Mouse (Mus musculus) limb, embryonic 11.5 days (tissue): Measurements from ENCODE around the gene Adamtsl1. TPM values are rescaled to one million over a fixed set of nuclear protein-coding genes. Genes with fewer than 3 reads are reported as not detected.

Experiments
- ATAC-seq: fragments of 200-750 bp; cut with Nextera tagmentation; 2 replicates; pipeline ENCODE4 v1.8.0; 2017; ENCODE audit warnings: low read depth; ENCODE audit not compliant: insufficient number of reproducible peaks, low FRiP score, low TSS enrichment
- DNase-seq: peaks from one replicate; pipeline ENCODE4 v3.0.0-alpha.2; 2015; ENCODE audit warnings: low spot score
- H3K27ac ChIP-seq: fragments of 300-500 bp; sonication (generic); replicated peaks from 2 replicates; pipeline ENCODE4 v1.5.1; 2014; ENCODE audit warnings: low read depth, mild to moderate bottlenecking, low read length
- H3K27me3 ChIP-seq: fragments of 300-500 bp; sonication (generic); 2 replicates; pipeline ENCODE4 v1.6.1; 2014; ENCODE audit warnings: mild to moderate bottlenecking, low read length, mixed read lengths; ENCODE audit not compliant: control insufficient read depth, insufficient read depth
- H3K36me3 ChIP-seq: fragments of 300-500 bp; sonication (generic); 2 replicates; pipeline ENCODE4 v1.6.1; 2014; ENCODE audit warnings: mild to moderate bottlenecking, low read length, moderate library complexity, mixed read lengths; ENCODE audit not compliant: control insufficient read depth, insufficient read depth
- H3K4me1 ChIP-seq: fragments of 300-500 bp; sonication (generic); 2 replicates; pipeline ENCODE4 v1.6.1; 2014; ENCODE audit warnings: low read length, mixed read lengths; ENCODE audit not compliant: control insufficient read depth, insufficient read depth
- H3K4me2 ChIP-seq: fragments of 300-500 bp; sonication (generic); 2 replicates; pipeline ENCODE4 v1.6.1; 2014; ENCODE audit warnings: low read depth, mild to moderate bottlenecking, moderate library complexity; ENCODE audit not compliant: severe bottlenecking
- H3K4me3 ChIP-seq: fragments of 300-500 bp; sonication (generic); 2 replicates; pipeline ENCODE4 v1.5.1; 2014; ENCODE audit warnings: low read depth, low read length
- H3K9ac ChIP-seq: fragments of 300-500 bp; sonication (generic); 2 replicates; pipeline ENCODE4 v1.6.1; 2014; ENCODE audit warnings: mild to moderate bottlenecking, low read length
- H3K9me3 ChIP-seq: fragments of 300-500 bp; sonication (generic); 2 replicates; pipeline ENCODE4 v1.6.1; 2016; ENCODE audit warnings: low read length; ENCODE audit not compliant: control insufficient read depth
- WGBS: fragments of 180-500 bp; shearing (Covaris S2); extraction: QIAGEN DNeasy Blood & Tissue Kit; methylation state at CpG from one replicate; pipeline ENCODE4 v1.1.7; 2014; 5-methylcytosine and 5-hydroxymethylcytosine counted together
- polyA plus RNA-seq: library from polyadenylated mRNA; unstranded; fragments of >200 nt; fragmentation: Nextera tagmentation; extraction: Ambion mirVana; gene quantifications from 2 replicates; pipeline ENCODE4 v1.2.1, GENCODE M21; 2014

The Adamtsl1 gene
- polyA plus RNA-seq, 1 experiment from 2014 or later, result 5.8 TPM

GRCm38 (mm10) chr4:86286572-86286971 lies 772.6 kb downstream of the Adamtsl1 start:
- no peaks in the 10 kb centered on the region for H3K27me3 ChIP-seq
- no peak overlapping the region for H3K4me2 ChIP-seq
- H3K27ac ChIP-seq, result no peak overlapping the region
- WGBS, result 84% methylated on average over 1 of the region's 1 CpGs
- H3K9ac ChIP-seq, result no peak overlapping the region
- no peaks in the 10 kb centered on the region for H3K9me3 ChIP-seq
- DNase-seq (no peak), ATAC-seq (no peak)
- H3K36me3 ChIP-seq, result no peaks in the 10 kb centered on the region
- H3K4me3 ChIP-seq, result no peak overlapping the region
- peaks cover 12% of the 10 kb centered on the region for H3K4me1 ChIP-seq

- Histone ChIP-seq H3K9me3 (no peaks in the 10 kb centered on the region), H3K27ac (no peak overlapping the region), H3K9ac (no peak overlapping the region), H3K4me2 (no peak overlapping the region), H3K4me3 (no peak overlapping the region), H3K27me3 (no peaks in the 10 kb centered on the region), H3K4me1 (peaks cover 12% of the 10 kb centered on the region), H3K36me3 (no peaks in the 10 kb centered on the region)
- no peak for ATAC-seq
- WGBS, result 94% methylated on average over 4 of the region's 4 CpGs
- DNase-seq, result no peak
Observed at GRCm38 (mm10) chr4:86288264-86288663, 774.3 kb downstream of the Adamtsl1 start.

- H3K4me3 ChIP-seq, result no peak overlapping the region
- no peaks in the 10 kb centered on the region for H3K36me3 ChIP-seq
- H3K27ac ChIP-seq, result peak overlapping the region; percentile 68
- no peaks in the 10 kb centered on the region for H3K9me3 ChIP-seq
- no peaks in the 10 kb centered on the region for H3K27me3 ChIP-seq
- DNase-seq (peak; percentile 66), ATAC-seq (peak; percentile 75)
- no peak overlapping the region for H3K9ac ChIP-seq
- 23% methylated on average over 12 of the region's 12 CpGs for WGBS
- peak overlapping the region; percentile 1; the same call in 1 of the 2 replicates for H3K4me2 ChIP-seq
- peaks cover 12% of the 10 kb centered on the region for H3K4me1 ChIP-seq
Observed at GRCm38 (mm10) chr4:86289511-86290273, 775.7 kb downstream of the Adamtsl1 start.

- 8% methylated on average over 2 of the region's 2 CpGs for WGBS
- H3K27ac ChIP-seq, result peak overlapping the region; percentile 70; the same call in 1 of the 2 replicates
- DNase-seq, result peak; percentile 54
Observed at GRCm38 (mm10) chr4:86294828-86295251, 780.9 kb downstream of the Adamtsl1 start.

GRCm38 (mm10) chr4:86301469-86301868 lies 787.5 kb downstream of the Adamtsl1 start:
- Histone ChIP-seq H3K27me3 (no peaks in the 10 kb centered on the region), H3K27ac (no peak overlapping the region), H3K36me3 (no peaks in the 10 kb centered on the region), H3K4me2 (no peak overlapping the region), H3K9me3 (no peaks in the 10 kb centered on the region), H3K9ac (no peak overlapping the region), H3K4me1 (no peaks in the 10 kb centered on the region), H3K4me3 (no peak overlapping the region)
- ATAC-seq (no peak), DNase-seq (no peak)
- WGBS, result 84% methylated on average over 6 of the region's 6 CpGs

More at GRCm38 (mm10) chr4:86294828-86295251, 780.9 kb downstream of the Adamtsl1 start:
- Histone ChIP-seq H3K36me3 (no peaks in the 10 kb centered on the region), H3K9me3 (no peaks in the 10 kb centered on the region), H3K4me3 (no peak overlapping the region), H3K9ac (no peak overlapping the region), H3K27me3 (no peaks in the 10 kb centered on the region), H3K4me2 (no peak overlapping the region), H3K4me1 (peaks cover 11% of the 10 kb centered on the region)
- peak; percentile 42; the same call in 1 of the 2 replicates for ATAC-seq

- H3K4me3 ChIP-seq, result no peak overlapping the region
- no peaks in the 10 kb centered on the region for H3K36me3 ChIP-seq
- 77% methylated on average over 4 of the region's 4 CpGs for WGBS
- H3K4me2 ChIP-seq, result no peak overlapping the region
- no peak overlapping the region for H3K9ac ChIP-seq
- no peak for DNase-seq
- H3K9me3 ChIP-seq, result no peaks in the 10 kb centered on the region
- no peaks in the 10 kb centered on the region for H3K4me1 ChIP-seq
- H3K27me3 ChIP-seq, result no peaks in the 10 kb centered on the region
- H3K27ac ChIP-seq, result no peak overlapping the region
- no peak for ATAC-seq
Observed at GRCm38 (mm10) chr4:86302095-86302494, 788.1 kb downstream of the Adamtsl1 start.

- ATAC-seq (no peak), DNase-seq (no peak)
- Histone ChIP-seq H3K9ac (no peak overlapping the region), H3K4me3 (no peak overlapping the region), H3K36me3 (no peaks in the 10 kb centered on the region), H3K27ac (no peak overlapping the region), H3K4me1 (no peaks in the 10 kb centered on the region), H3K27me3 (no peaks in the 10 kb centered on the region), H3K9me3 (no peaks in the 10 kb centered on the region), H3K4me2 (no peak overlapping the region)
Observed at GRCm38 (mm10) chr4:86306753-86307152, 792.8 kb downstream of the Adamtsl1 start.

GRCm38 (mm10) chr4:86309178-86309577 lies 795.2 kb downstream of the Adamtsl1 start:
- H3K9me3 ChIP-seq, result no peaks in the 10 kb centered on the region
- no peaks in the 10 kb centered on the region for H3K27me3 ChIP-seq
- no peak overlapping the region for H3K4me2 ChIP-seq
- ATAC-seq, result no peak
- no peak for DNase-seq
- no peak overlapping the region for H3K9ac ChIP-seq
- no peak overlapping the region for H3K4me3 ChIP-seq
- H3K4me1 ChIP-seq, result no peaks in the 10 kb centered on the region
- no peaks in the 10 kb centered on the region for H3K36me3 ChIP-seq
- H3K27ac ChIP-seq, result no peak overlapping the region
- WGBS, result 87% methylated on average over 2 of the region's 2 CpGs
